Mouse (Mus musculus) embryonic fibroblast, embryonic 13.5 days (primary cell): Measurements from ENCODE around the gene Gm20388. TPM values are rescaled to one million over a fixed set of nuclear protein-coding genes. Genes with fewer than 3 reads are reported as not detected.

Source experiments
- H3K27ac ChIP-seq: 2 replicates; pipeline ENCODE4 v1.5.1; 2012; ENCODE audit warnings: low read length, control low read depth, inconsistent platforms; ENCODE audit not compliant: insufficient read depth
- H3K4me1 ChIP-seq: 2 replicates; pipeline ENCODE4 v1.6.1; 2011; ENCODE audit warnings: low read length; ENCODE audit not compliant: control insufficient read depth, insufficient read depth
- H3K4me3 ChIP-seq: 2 replicates; pipeline ENCODE4 v1.5.1; 2011; ENCODE audit warnings: mild to moderate bottlenecking, control low read depth, low read length; ENCODE audit not compliant: insufficient read depth
- CTCF ChIP-seq: IDR thresholded peaks from 2 replicates; pipeline ENCODE4 v1.5.1; 2011; ENCODE audit warnings: mild to moderate bottlenecking, control low read depth, low read length, moderate library complexity, borderline replicate concordance; ENCODE audit not compliant: insufficient read depth
- POLR2A ChIP-seq: IDR thresholded peaks from 2 replicates; pipeline ENCODE4 v1.6.1; 2011; ENCODE audit warnings: low read depth, mild to moderate bottlenecking, control low read depth, low read length, moderate library complexity
- polyA plus RNA-seq: library from polyadenylated mRNA; stranded (reverse); fragments of >200 nt; gene quantifications from 2 replicates; pipeline ENCODE4 v1.2.4, GENCODE M21; 2011; ENCODE audit warnings: low read depth; ENCODE audit not compliant: missing spikeins, insufficient read length

The Gm20388 gene
- polyA plus RNA-seq, 1 experiment = 82.8 TPM

- no peak overlapping the region for H3K4me3 ChIP-seq
- H3K4me1 ChIP-seq = no peaks in the 10 kb centered on the region
- TF ChIP-seq CTCF (no peak), POLR2A (no peak)
- H3K27ac ChIP-seq = no peak overlapping the region
These were observed 1934.1 kb downstream of the Gm20388 start for GRCm38 (mm10) chr8:121844765-121845164.

GRCm38 (mm10) chr8:121846815-121847214 is 1936.2 kb downstream of the Gm20388 start:
- Histone ChIP-seq H3K27ac (no peak overlapping the region), H3K4me3 (no peak overlapping the region), H3K4me1 (peaks cover 3% of the 10 kb centered on the region; the same call in 1 of the 2 replicates)
- no peak for TF ChIP-seq CTCF
- TF ChIP-seq POLR2A = 0 out of 2 replicates have a peak, but pooled peaks have one; percentile 12

GRCm38 (mm10) chr8:121847261-121847822 is 1936.7 kb downstream of the Gm20388 start:
- H3K4me3 ChIP-seq = no peak overlapping the region
- H3K4me1 ChIP-seq = peaks cover 3% of the 10 kb centered on the region; the same call in 1 of the 2 replicates
- TF ChIP-seq CTCF (no peak), POLR2A (0 out of 2 replicates have a peak, but pooled peaks have one; percentile 4)
- H3K27ac ChIP-seq = no peak overlapping the region

GRCm38 (mm10) chr8:121847987-121848386 is 1937.3 kb downstream of the Gm20388 start:
- TF ChIP-seq POLR2A (no peak), CTCF (no peak)
- Histone ChIP-seq H3K4me1 (peaks cover 3% of the 10 kb centered on the region; the same call in 1 of the 2 replicates), H3K4me3 (no peak overlapping the region), H3K27ac (peak overlapping the region; percentile 66)

GRCm38 (mm10) chr8:121848495-121848894 is 1937.9 kb downstream of the Gm20388 start:
- no peak overlapping the region for H3K4me3 ChIP-seq
- H3K27ac ChIP-seq = peak overlapping the region; percentile 66
- no peak for TF ChIP-seq POLR2A
- H3K4me1 ChIP-seq = peaks cover 3% of the 10 kb centered on the region; the same call in 1 of the 2 replicates

- TF ChIP-seq POLR2A (no peak), CTCF (no peak)
- no peak overlapping the region for H3K4me3 ChIP-seq
- H3K4me1 ChIP-seq = peaks cover 3% of the 10 kb centered on the region; the same call in 1 of the 2 replicates
- H3K27ac ChIP-seq = no peak overlapping the region
These were observed 1938.7 kb downstream of the Gm20388 start for GRCm38 (mm10) chr8:121849303-121849702.

GRCm38 (mm10) chr8:121850018-121850417 is 1939.4 kb downstream of the Gm20388 start:
- TF ChIP-seq CTCF = peak; percentile 97
- TF ChIP-seq POLR2A = no peak
- Histone ChIP-seq H3K4me1 (peaks cover 3% of the 10 kb centered on the region; the same call in 1 of the 2 replicates), H3K4me3 (no peak overlapping the region), H3K27ac (peak overlapping the region; percentile 85)

GRCm38 (mm10) chr8:121850436-121850820 is 1939.8 kb downstream of the Gm20388 start:
- TF ChIP-seq POLR2A = no peak
- TF ChIP-seq CTCF = no peak
- Histone ChIP-seq H3K27ac (peak overlapping the region; percentile 85), H3K4me1 (peaks cover 3% of the 10 kb centered on the region; the same call in 1 of the 2 replicates), H3K4me3 (no peak overlapping the region)

GRCm38 (mm10) chr8:121850821-121851470 is 1940.3 kb downstream of the Gm20388 start:
- H3K27ac ChIP-seq = peak overlapping the region; percentile 85
- no peak overlapping the region for H3K4me3 ChIP-seq

GRCm38 (mm10) chr8:121851716-121852115 is 1941.1 kb downstream of the Gm20388 start:
- Histone ChIP-seq H3K4me1 (peaks cover 3% of the 10 kb centered on the region; the same call in 1 of the 2 replicates), H3K27ac (peak overlapping the region; percentile 68), H3K4me3 (no peak overlapping the region)
- TF ChIP-seq POLR2A = 0 out of 2 replicates have a peak, but pooled peaks have one; percentile 15
- TF ChIP-seq CTCF = no peak

More at GRCm38 (mm10) chr8:121850821-121851470, 1940.3 kb downstream of the Gm20388 start:
- TF ChIP-seq CTCF (peak; percentile 83), POLR2A (peak; percentile 46)
- peaks cover 3% of the 10 kb centered on the region; the same call in 1 of the 2 replicates for H3K4me1 ChIP-seq
